Mouse (Mus musculus) heart, postnatal 10 days (tissue): Measurements from ENCODE around the gene Sp3. TPM values are rescaled to one million over a fixed set of nuclear protein-coding genes. Genes with fewer than 3 reads are reported as not detected.

Source experiments
- microRNA-seq, 2 experiments: library from miRNA; unstranded; fragments of <30 nt; microRNA quantifications; one replicate each; pipeline ENCODE4 v1.2.0; 2022
- total RNA-seq, 2 experiments: library from RNA; stranded (reverse); gene quantifications; 2 replicates each; pipeline ENCODE4 v1.2.3; 2021

Sp3 gene
- total RNA-seq, 2 experiments from 2014 or later: 60.3 to 61.8 TPM

Small RNAs within 50 kb of the gene (microRNA-seq; reads per million reads assigned to microRNA genes)
- gene Gm25960: 0 reads per million in 2 experiments

Other genes starting within 250 kb of the Sp3 start
- gene Gm11084, start 6.3 kb upstream of the Sp3 start, total RNA-seq: not detected
- 10 to 100 TPM; 53.9 to 59.5 TPM for gene Ola1, start 238.5 kb upstream of the Sp3 start, total RNA-seq